Mouse (Mus musculus) lung, adult 2 months (tissue): ENCODE results near the gene 2210017I01Rik. TPM values are rescaled to one million over a fixed set of nuclear protein-coding genes. Genes with fewer than 3 reads are reported as not detected.
A peak's percentile ranks its signal among the peaks of the same experiment; 100 is the strongest.

ENCODE experiments used
- DNase-seq: peaks from one replicate; pipeline ENCODE4 v3.0.0; 2022
- H3K4me1 ChIP-seq: fragments of 200-500 bp; 2 replicates; pipeline ENCODE4 v1.6.1; 2011; ENCODE audit warnings: low read length; ENCODE audit not compliant: control insufficient read depth, insufficient read depth
- H3K4me3 ChIP-seq: fragments of 200-500 bp; replicated peaks from 2 replicates; pipeline ENCODE3; 2011; ENCODE audit warnings: low read depth, mild to moderate bottlenecking, control low read depth, low read length; ENCODE audit errors: extremely low read depth
- CTCF ChIP-seq: fragments of 200-500 bp; IDR thresholded peaks from 2 replicates; pipeline ENCODE4 v1.5.1; 2011; ENCODE audit warnings: mild to moderate bottlenecking, low read length, control low read depth; ENCODE audit not compliant: insufficient read depth
- POLR2A ChIP-seq: fragments of 200-500 bp; IDR thresholded peaks from 2 replicates; pipeline ENCODE4 v1.6.1; 2011; ENCODE audit warnings: low read depth, mild to moderate bottlenecking, control low read depth, low read length, borderline replicate concordance; ENCODE audit errors: extremely low read depth
- WGBS: fragments of 180-500 bp; shearing (Covaris S2); methylation state at CpG from one replicate; pipeline ENCODE4 v1.1.7; 2018; 5-methylcytosine and 5-hydroxymethylcytosine counted together
- polyA plus RNA-seq: library from polyadenylated mRNA; depleted of rRNA; stranded (reverse); fragments of >200 nt; gene quantifications from 2 replicates; pipeline ENCODE4 v1.2.3, GENCODE M21; 2012; rRNA removed

The 2210017I01Rik gene
- polyA plus RNA-seq, 1 experiment = 1.3 TPM

GRCm38 (mm10) chr3:92568752-92569151 lies 38.5 kb downstream of the 2210017I01Rik start:
- peak; percentile 33 for DNase-seq
- Histone ChIP-seq H3K4me1 (no peaks in the 10 kb centered on the region), H3K4me3 (no peak overlapping the region)
- 74% methylated on average over 2 of the region's 2 CpGs for WGBS
- TF ChIP-seq POLR2A (no peak), CTCF (no peak)

DNA sequence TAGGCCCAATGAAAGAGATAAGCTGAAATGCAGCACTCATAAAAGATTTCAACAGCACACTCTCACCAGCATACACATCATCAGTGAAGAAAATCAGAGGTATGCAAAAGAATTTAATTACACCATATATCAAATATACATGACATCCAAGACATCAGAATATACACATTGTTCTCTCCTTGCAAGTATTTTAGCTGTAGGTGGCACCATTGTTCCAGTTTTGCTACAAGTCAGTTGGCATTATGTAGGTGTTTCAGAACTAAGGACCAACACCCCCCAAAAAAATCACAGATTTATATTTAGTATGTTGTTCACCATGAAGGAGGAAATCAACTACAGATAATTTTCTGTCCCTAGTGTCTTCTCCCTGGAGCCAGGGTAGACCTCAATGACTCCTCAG lies 41.9 kb downstream of the 2210017I01Rik start:
- H3K4me1 ChIP-seq = no peaks in the 10 kb centered on the region
- TF ChIP-seq CTCF = no peak; the same call in 1 of the 2 replicates
- TF ChIP-seq POLR2A = no peak
- DNase-seq = no peak

More for the DNA sequence above, 41.9 kb downstream of the 2210017I01Rik start:
- H3K4me3 ChIP-seq = no peak overlapping the region

Other genes starting within 250 kb of the 2210017I01Rik start
- gene Sprr2f, start 242.3 kb downstream of the 2210017I01Rik start, polyA plus RNA-seq = not detected in 2 replicates
- 0.46 TPM in 1 of 2 replicates, not detected in the other for gene Sprr2h, start 221.8 kb downstream of the 2210017I01Rik start, polyA plus RNA-seq
- 1.1 TPM in 1 of 2 replicates, not detected in the other for gene Sprr2i, start 199.5 kb downstream of the 2210017I01Rik start, polyA plus RNA-seq
- 6.1 TPM in 1 of 2 replicates, not detected in the other for gene Sprr2j-ps, start 189.4 kb downstream of the 2210017I01Rik start, polyA plus RNA-seq
- 5.0 and 6.3 TPM in 2 replicates for gene Gm9774, start 178.1 kb downstream of the 2210017I01Rik start, polyA plus RNA-seq
- gene Sprr2k, start 174.9 kb downstream of the 2210017I01Rik start, polyA plus RNA-seq = 1.1 TPM in 1 of 2 replicates, not detected in the other
- gene Sprr1b, start 168.7 kb downstream of the 2210017I01Rik start, polyA plus RNA-seq = 48.2 TPM in 1 of 2 replicates, not detected in the other
- 0.12 and 568 TPM in 2 replicates for gene Sprr3, start 148.8 kb downstream of the 2210017I01Rik start, polyA plus RNA-seq
- gene Sprr1a, start 121.6 kb downstream of the 2210017I01Rik start, polyA plus RNA-seq = 5.1 and 220 TPM in 2 replicates
- not detected in 2 replicates for gene Sprr4, start 107.0 kb downstream of the 2210017I01Rik start, polyA plus RNA-seq
- 2.3 TPM in 1 of 2 replicates, not detected in the other for gene 2310046K23Rik, start 73.0 kb downstream of the 2210017I01Rik start, polyA plus RNA-seq
- 0.16 and 0.24 TPM in 2 replicates for gene Ivl, start 33.8 kb downstream of the 2210017I01Rik start, polyA plus RNA-seq
- 0.92 TPM in 1 of 2 replicates, not detected in the other for gene Smcp, start 18.5 kb downstream of the 2210017I01Rik start, polyA plus RNA-seq
- gene Lce6a, start 14.2 kb upstream of the 2210017I01Rik start, polyA plus RNA-seq = not detected in 2 replicates
- 47.3 TPM in 1 of 2 replicates, not detected in the other for gene Lce1a1, start 40.8 kb upstream of the 2210017I01Rik start, polyA plus RNA-seq
- 67.0 TPM in 1 of 2 replicates, not detected in the other for gene Lce1b, start 49.4 kb upstream of the 2210017I01Rik start, polyA plus RNA-seq
- 74.9 TPM in 1 of 2 replicates, not detected in the other for gene Lce1a2, start 62.8 kb upstream of the 2210017I01Rik start, polyA plus RNA-seq
- gene Lce1c, start 71.8 kb upstream of the 2210017I01Rik start, polyA plus RNA-seq = 0.18 and 55.3 TPM in 2 replicates
- gene Lce1d, start 79.7 kb upstream of the 2210017I01Rik start, polyA plus RNA-seq = 77.1 TPM in 1 of 2 replicates, not detected in the other
- 25.3 TPM in 1 of 2 replicates, not detected in the other for gene Lce1e, start 101.6 kb upstream of the 2210017I01Rik start, polyA plus RNA-seq
- 38.2 TPM in 1 of 2 replicates, not detected in the other for gene Lce1f, start 112.9 kb upstream of the 2210017I01Rik start, polyA plus RNA-seq
- 0.34 TPM in 1 of 2 replicates, not detected in the other for gene Gm38119, start 131.6 kb upstream of the 2210017I01Rik start, polyA plus RNA-seq
- 23.0 TPM in 1 of 2 replicates, not detected in the other for gene Lce1g, start 144.8 kb upstream of the 2210017I01Rik start, polyA plus RNA-seq
- 17.7 TPM in 1 of 2 replicates, not detected in the other for gene Lce1h, start 157.6 kb upstream of the 2210017I01Rik start, polyA plus RNA-seq
- gene Lce1i, start 171.4 kb upstream of the 2210017I01Rik start, polyA plus RNA-seq = 20.2 TPM in 1 of 2 replicates, not detected in the other
- 17.7 TPM in 1 of 2 replicates, not detected in the other for gene Lce1j, start 183.0 kb upstream of the 2210017I01Rik start, polyA plus RNA-seq
- 22.2 TPM in 1 of 2 replicates, not detected in the other for gene Lce1k, start 200.4 kb upstream of the 2210017I01Rik start, polyA plus RNA-seq
- gene Kprp, start 219.8 kb upstream of the 2210017I01Rik start, polyA plus RNA-seq = 22.9 TPM in 1 of 2 replicates, not detected in the other
- 20.4 TPM in 1 of 2 replicates, not detected in the other for gene Lce1l, start 243.8 kb upstream of the 2210017I01Rik start, polyA plus RNA-seq